Mouse (Mus musculus): ENCODE results near the gene 2210016F16Rik.
"Not testable (repeated sequence)": the region's sequence is repeated elsewhere in the genome, so short reads cannot be mapped to it uniquely, and the experiment has no call there.

Gene 2210016F16Rik

GRCm38 (mm10) chr13:58384371-58384770, 654 bp downstream of the 2210016F16Rik start:
- ATAC-seq (ENCODE audit: insufficient number of reproducible peaks, low FRiP score, low TSS enrichment) = no peak

- no peak for ATAC-seq (ENCODE audit: insufficient number of reproducible peaks, low FRiP score, low TSS enrichment)
Measured at GRCm38 (mm10) chr13:58373153-58373470, 11.9 kb downstream of the 2210016F16Rik start.

GRCm38 (mm10) chr13:58372278-58373152, 12.5 kb downstream of the 2210016F16Rik start:
- ATAC-seq (ENCODE audit: insufficient number of reproducible peaks, low FRiP score, low TSS enrichment) = no peak

DNA sequence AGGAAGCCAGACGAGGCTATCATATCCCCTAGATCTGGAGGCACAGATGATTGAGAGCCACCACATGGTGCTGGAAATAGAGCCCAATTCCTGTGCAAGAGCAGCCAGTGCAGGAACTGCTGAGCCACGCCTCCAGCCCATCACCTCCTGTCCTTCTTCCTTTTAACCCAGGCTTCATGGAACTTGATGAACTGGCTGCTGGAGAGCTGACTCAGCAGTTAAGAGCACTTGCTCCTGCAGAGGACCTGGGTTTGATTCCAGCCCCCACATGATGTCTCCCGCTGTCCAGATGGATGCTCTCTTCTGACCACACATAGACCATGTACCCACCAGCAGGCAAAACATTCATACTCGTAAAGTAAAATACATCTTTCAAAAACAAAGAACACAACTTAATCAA, 16.2 kb downstream of the 2210016F16Rik start:
- no peak for ATAC-seq (ENCODE audit: insufficient number of reproducible peaks, low FRiP score, low TSS enrichment)

- ATAC-seq (ENCODE audit: insufficient number of reproducible peaks, low FRiP score, low TSS enrichment) = no peak
Measured at GRCm38 (mm10) chr13:58367641-58368040, 17.4 kb downstream of the 2210016F16Rik start.

DNA sequence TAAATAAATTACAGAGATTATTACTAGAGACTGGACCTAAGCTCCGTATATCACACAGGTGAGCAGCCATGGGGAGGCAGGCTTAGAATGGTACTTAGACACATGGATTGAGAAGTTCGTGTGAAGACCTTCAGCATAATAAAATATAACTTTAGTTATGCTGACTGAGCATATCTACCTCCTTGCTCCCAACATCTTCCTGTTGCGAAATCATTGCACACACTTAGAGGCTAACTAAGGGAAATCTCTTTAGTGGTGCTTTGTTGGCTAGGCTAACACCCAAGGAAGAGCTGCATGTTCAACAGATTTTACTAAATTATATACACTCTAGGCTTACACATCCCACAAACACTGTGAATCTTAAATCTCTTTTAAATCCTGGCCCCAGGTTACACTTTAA, 18.7 kb downstream of the 2210016F16Rik start:
- no peak for ATAC-seq (ENCODE audit: insufficient number of reproducible peaks, low FRiP score, low TSS enrichment)

DNA sequence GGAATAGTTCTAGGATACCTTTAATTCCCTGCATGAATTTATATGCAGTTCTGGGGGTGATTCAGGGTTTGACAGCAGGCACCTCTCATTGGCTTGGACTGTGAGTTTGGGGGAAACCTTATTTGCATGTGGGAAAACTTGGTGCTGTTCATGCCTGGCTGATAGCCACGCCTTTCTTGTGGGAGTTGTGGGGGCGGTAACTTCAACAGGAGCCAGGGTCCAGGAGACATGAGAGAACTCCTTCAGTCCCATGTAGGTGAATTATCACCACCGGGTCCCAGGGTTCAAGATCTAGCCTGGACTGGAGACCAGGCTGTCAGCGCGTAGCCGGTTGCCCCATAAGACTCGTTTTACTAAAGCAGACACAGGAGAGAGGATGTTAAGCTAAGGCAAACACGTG, 19.8 kb downstream of the 2210016F16Rik start:
- ATAC-seq (ENCODE audit: insufficient number of reproducible peaks, low FRiP score, low TSS enrichment) = not testable (repeated sequence)

DNA sequence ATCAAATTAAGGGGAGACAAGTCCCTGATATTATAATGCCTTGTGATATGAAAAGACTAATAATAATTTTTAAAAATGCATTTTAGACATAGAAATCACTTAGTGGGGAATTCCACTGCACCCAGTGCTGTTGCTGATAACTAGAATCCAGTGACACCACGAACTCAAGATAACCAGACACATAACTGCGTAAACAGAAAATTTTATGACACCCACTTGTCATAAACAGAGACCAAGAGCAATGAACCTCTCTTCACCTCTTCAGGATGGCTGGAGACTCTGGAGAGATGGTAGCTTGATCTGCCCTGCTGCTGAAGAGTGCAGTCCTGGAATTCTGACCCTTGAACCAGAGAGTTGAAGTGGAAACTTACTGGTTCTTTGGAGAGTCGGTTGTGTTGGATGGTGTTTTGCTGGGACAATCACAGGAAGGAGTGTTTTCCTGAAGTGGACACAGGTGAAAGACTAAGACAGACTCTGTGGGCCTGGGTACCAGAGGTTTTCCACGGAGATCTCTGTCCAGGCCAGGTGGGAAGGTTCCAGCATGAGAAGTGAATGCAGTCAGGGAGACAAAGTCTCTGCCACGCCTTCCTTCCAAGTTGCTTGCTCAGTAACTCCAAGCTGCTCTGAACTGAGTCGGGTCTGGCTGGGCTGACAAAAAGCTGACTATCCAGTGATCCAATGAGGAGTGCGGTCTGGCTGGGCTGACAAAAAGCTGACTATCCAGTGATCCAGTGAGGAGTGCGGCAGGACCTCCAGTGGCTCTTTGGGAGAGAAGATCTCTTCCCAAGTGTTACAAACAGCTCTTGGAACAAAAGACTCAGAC, 20.5 kb downstream of the 2210016F16Rik start:
- ATAC-seq (ENCODE audit: insufficient number of reproducible peaks, low FRiP score, low TSS enrichment) = no peak

GRCm38 (mm10) chr13:58359304-58359653, 25.7 kb downstream of the 2210016F16Rik start:
- ATAC-seq (ENCODE audit: insufficient number of reproducible peaks, low FRiP score, low TSS enrichment) = no peak

GRCm38 (mm10) chr13:58358629-58359303, 26.3 kb downstream of the 2210016F16Rik start, which contains the start of gene Kif27:
Gene Kif27 (minus strand): TSS chr13:58359122.
- ATAC-seq (ENCODE audit: insufficient number of reproducible peaks, low FRiP score, low TSS enrichment) = peak; percentile 92

DNA sequence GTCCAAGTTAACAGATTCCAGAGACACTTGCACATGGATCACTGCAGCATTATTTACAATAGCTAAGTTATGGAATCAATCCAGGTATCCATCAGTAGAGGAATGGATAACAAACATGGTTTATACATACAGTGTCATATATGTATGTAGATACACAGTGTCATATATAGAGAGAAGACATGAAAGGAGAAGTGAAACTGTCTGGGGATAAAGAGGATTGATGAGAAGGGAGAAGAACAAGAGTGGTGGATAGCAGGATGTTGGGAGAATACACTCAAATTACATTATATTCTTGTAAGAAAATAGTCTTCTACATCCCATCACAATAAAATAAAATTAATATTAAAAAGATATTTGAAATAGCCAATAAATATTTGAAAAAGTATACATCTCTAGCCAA, 32.0 kb downstream of the 2210016F16Rik start:
- no peak for ATAC-seq (ENCODE audit: insufficient number of reproducible peaks, low FRiP score, low TSS enrichment)

- no peak for ATAC-seq (ENCODE audit: insufficient number of reproducible peaks, low FRiP score, low TSS enrichment)
Measured at GRCm38 (mm10) chr13:58350606-58351005, 34.4 kb downstream of the 2210016F16Rik start.

- no peak for ATAC-seq (ENCODE audit: insufficient number of reproducible peaks, low FRiP score, low TSS enrichment)
Measured at GRCm38 (mm10) chr13:58344505-58344904, 40.5 kb downstream of the 2210016F16Rik start.

DNA sequence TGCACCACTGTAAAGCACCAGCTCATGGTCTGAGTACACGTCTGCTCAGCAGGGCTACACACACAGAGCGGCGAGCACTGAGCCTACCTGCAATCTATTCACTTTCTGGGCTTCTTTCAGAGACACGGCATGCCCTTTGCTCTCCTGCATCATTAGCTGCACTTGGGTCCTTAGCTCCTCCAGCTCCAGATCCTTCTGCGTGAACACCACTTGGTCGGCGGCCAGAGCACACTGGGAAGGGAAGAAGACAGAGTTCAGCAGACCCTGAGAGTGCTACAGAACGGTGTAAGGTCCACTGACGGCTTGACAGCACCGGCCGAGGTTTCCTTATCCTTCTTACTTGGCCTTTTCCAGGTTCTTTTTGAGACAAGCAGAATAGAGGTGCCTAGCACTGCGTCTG, 47.6 kb downstream of the 2210016F16Rik start:
- no peak for ATAC-seq (ENCODE audit: insufficient number of reproducible peaks, low FRiP score, low TSS enrichment)

- ATAC-seq (ENCODE audit: insufficient number of reproducible peaks, low FRiP score, low TSS enrichment) = no peak
Measured at GRCm38 (mm10) chr13:58334116-58334515, 50.9 kb downstream of the 2210016F16Rik start.

Data from cerebellum, adult (tissue).